Mouse (Mus musculus) stomach, postnatal 0 days (tissue): Measurements from ENCODE around the gene Astl. TPM values are rescaled to one million over a fixed set of nuclear protein-coding genes. Genes with fewer than 3 reads are reported as not detected.

ENCODE experiments used
- ATAC-seq: fragments of 200-750 bp; cut with Nextera tagmentation; 2 replicates; pipeline ENCODE4 v1.8.0; 2017; ENCODE audit not compliant: low FRiP score, low TSS enrichment
- DNase-seq: peaks from one replicate; pipeline ENCODE4 v3.0.0-alpha.2; 2016; ENCODE audit warnings: low spot score
- H3K27ac ChIP-seq: fragments of 300-500 bp; sonication (generic); replicated peaks from 2 replicates; pipeline ENCODE4 v1.5.1; 2014; ENCODE audit warnings: mild to moderate bottlenecking, control low read depth
- H3K27me3 ChIP-seq: fragments of 300-500 bp; sonication (generic); 2 replicates; pipeline ENCODE4 v1.6.1; 2014; ENCODE audit warnings: low read length; ENCODE audit not compliant: control insufficient read depth, insufficient read depth
- H3K36me3 ChIP-seq: fragments of 300-500 bp; sonication (generic); 2 replicates; pipeline ENCODE4 v1.6.1; 2014; ENCODE audit warnings: low read length, mixed read lengths; ENCODE audit not compliant: control insufficient read depth, insufficient read depth
- H3K4me1 ChIP-seq: fragments of 300-500 bp; sonication (generic); replicated peaks from 2 replicates; pipeline ENCODE4 v1.6.1; 2014; ENCODE audit warnings: antibody characterized with exemption; ENCODE audit not compliant: control insufficient read depth, insufficient read depth
- H3K4me2 ChIP-seq: fragments of 300-500 bp; sonication (generic); replicated peaks from 2 replicates; pipeline ENCODE4 v1.6.1; 2014; ENCODE audit warnings: low read depth, mild to moderate bottlenecking, control low read depth, moderate library complexity
- H3K4me3 ChIP-seq: fragments of 300-500 bp; sonication (generic); 2 replicates; pipeline ENCODE4 v1.5.1; 2014; ENCODE audit warnings: low read depth, low read length, control low read depth
- H3K9ac ChIP-seq: fragments of 300-500 bp; sonication (generic); 2 replicates; pipeline ENCODE4 v1.6.1; 2014; ENCODE audit warnings: mild to moderate bottlenecking, low read length, control low read depth, mixed read lengths
- H3K9me3 ChIP-seq: fragments of 300-500 bp; sonication (generic); 2 replicates; pipeline ENCODE4 v1.6.1; 2016; ENCODE audit warnings: low read length; ENCODE audit not compliant: control insufficient read depth
- CTCF ChIP-seq: IDR thresholded peaks from 2 replicates; pipeline ENCODE4 v1.5.1; 2016; ENCODE audit warnings: antibody characterized with exemption, low read depth, mild to moderate bottlenecking, moderate library complexity
- EP300 ChIP-seq: optimal IDR thresholded peaks from 2 replicates; pipeline ENCODE3; 2016; ENCODE audit warnings: antibody characterized with exemption
- WGBS: fragments of 180-500 bp; shearing (Covaris S2); extraction: QIAGEN DNeasy Blood & Tissue Kit; methylation state at CpG from one replicate; pipeline ENCODE4 v1.1.7; 2014; 5-methylcytosine and 5-hydroxymethylcytosine counted together
- polyA plus RNA-seq: library from polyadenylated mRNA; unstranded; fragments of >200 nt; fragmentation: Nextera tagmentation; extraction: Ambion mirVana; gene quantifications from 2 replicates; pipeline ENCODE4 v1.2.1, GENCODE M21; 2015

Astl gene
- polyA plus RNA-seq, 1 experiment from 2014 or later, result not detected

DNA sequence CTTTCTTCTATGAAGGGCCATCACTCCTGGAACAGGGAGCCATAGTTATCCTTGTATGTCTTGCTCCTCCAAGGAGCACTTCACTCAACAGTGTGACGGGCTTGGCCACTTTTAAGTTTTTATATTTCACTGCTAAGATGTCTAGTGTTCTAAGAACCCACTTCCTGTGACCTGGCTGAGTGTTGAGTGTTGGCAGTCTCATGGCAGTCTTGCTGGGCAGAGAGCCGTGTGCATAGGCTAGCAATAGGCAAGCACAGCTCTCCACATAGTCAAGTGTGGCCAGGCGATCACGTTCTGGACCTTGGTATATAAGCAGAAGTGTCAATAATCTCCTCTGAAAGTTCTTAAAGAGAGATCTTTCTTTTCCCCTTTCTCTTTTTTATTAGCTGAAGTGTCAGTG, 20.3 kb upstream of the Astl start:
- H3K4me1 ChIP-seq, result no peaks in the 10 kb centered on the region
- no peak overlapping the region for H3K4me3 ChIP-seq
- WGBS, result 83% methylated on average over 4 of the region's 4 CpGs
- H3K9me3 ChIP-seq, result no peaks in the 10 kb centered on the region
- no peak for ATAC-seq
- no peaks in the 10 kb centered on the region for H3K36me3 ChIP-seq
- no peak overlapping the region for H3K9ac ChIP-seq
- H3K4me2 ChIP-seq, result no peak overlapping the region
- DNase-seq, result no peak
- H3K27ac ChIP-seq, result no peak overlapping the region
- H3K27me3 ChIP-seq, result no peaks in the 10 kb centered on the region
- TF ChIP-seq EP300 (no peak), CTCF (no peak)

DNA sequence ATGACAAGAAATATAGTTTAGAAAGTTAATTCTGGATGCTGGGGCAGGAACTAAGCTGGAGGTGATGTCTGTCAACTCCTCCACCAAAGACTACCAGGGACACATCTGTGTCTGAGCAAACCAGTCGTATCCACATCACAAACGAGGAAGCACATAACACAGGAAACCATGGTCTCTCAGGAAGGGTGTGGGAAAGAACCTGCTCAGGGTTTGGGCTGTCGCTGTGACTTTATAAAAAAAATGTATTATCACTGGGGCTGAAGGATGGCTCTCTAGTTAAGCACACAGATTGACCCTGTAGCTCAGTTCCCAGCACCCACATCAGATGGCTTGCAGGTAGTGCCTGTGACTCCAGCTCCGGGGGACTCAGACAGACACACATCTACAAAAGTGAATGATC, 19.4 kb upstream of the Astl start:
- no peak overlapping the region for H3K27ac ChIP-seq
- H3K4me1 ChIP-seq, result no peaks in the 10 kb centered on the region
- no peak for TF ChIP-seq EP300
- no peak for TF ChIP-seq CTCF
- no peaks in the 10 kb centered on the region for H3K27me3 ChIP-seq
- no peak overlapping the region for H3K4me3 ChIP-seq
- 64% methylated on average over 4 of the region's 4 CpGs for WGBS
- no peaks in the 10 kb centered on the region for H3K9me3 ChIP-seq
- no peak overlapping the region for H3K4me2 ChIP-seq
- no peak overlapping the region for H3K9ac ChIP-seq
- no peak for DNase-seq
- no peaks in the 10 kb centered on the region for H3K36me3 ChIP-seq
- no peak for ATAC-seq

DNA sequence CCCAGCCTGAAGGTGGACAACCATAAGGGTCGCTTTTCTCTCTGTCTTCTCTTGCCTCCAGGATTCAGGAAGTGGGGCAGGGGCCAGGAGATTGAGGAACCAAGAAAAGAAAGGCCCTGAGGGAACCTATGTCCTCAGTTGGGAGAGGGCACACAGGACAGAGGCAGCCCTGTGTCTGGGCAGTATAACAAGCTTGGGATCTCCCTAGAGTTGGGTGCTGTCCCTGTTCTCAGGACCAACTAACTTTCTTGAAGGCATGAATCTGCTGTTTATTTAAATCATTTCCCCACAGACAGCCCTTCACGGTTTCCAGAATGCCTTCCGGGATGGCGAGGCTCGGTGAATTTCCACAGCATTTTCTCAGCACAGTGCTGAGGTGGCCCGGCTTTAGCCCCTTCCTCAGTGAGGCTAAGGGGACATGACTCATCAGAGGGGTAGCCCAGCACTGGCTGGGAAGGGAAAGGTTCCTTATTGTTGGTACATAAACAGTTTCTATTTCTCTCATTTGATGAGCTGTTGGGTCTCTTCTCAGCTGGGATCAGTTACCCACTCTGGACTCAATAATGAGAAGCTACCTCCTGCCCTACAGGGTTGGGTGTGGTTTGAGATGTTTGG, 15.7 kb upstream of the Astl start:
- 75% methylated on average over 6 of the region's 6 CpGs for WGBS
- DNase-seq (no peak), ATAC-seq (no peak)
- Histone ChIP-seq H3K4me1 (no peaks in the 10 kb centered on the region), H3K4me2 (no peak overlapping the region), H3K4me3 (no peak overlapping the region), H3K9ac (no peak overlapping the region), H3K36me3 (no peaks in the 10 kb centered on the region), H3K9me3 (no peaks in the 10 kb centered on the region), H3K27ac (no peak overlapping the region), H3K27me3 (no peaks in the 10 kb centered on the region)
- no peak for TF ChIP-seq CTCF
- no peak for TF ChIP-seq EP300

DNA sequence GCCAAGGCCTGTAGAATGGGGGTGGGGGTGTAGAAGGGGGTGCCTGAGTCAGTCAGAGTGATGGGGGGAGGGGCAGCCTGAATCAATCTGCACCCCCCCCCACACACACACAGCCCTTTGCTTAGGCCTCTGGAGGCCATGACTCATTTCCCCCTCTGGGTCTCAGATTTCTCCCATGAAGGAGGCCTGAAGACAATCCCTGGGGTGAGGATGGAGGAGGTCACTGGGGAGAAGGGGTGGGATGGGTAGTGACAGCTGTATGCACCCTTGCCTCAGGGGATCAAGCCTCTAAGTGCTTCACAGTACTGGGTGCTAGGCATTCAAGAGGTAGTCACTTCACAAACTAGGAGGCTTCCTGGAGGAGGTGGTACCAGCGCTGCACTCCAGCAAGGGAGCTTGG, 14.8 kb upstream of the Astl start:
- Histone ChIP-seq H3K9ac (no peak overlapping the region), H3K36me3 (no peaks in the 10 kb centered on the region), H3K9me3 (no peaks in the 10 kb centered on the region), H3K27me3 (no peaks in the 10 kb centered on the region), H3K27ac (no peak overlapping the region), H3K4me3 (no peak overlapping the region), H3K4me1 (no peaks in the 10 kb centered on the region), H3K4me2 (no peak overlapping the region)
- ATAC-seq (no peak), DNase-seq (no peak)
- TF ChIP-seq EP300, result no peak
- TF ChIP-seq CTCF, result no peak
- 95% methylated on average over 1 of the region's 1 CpGs for WGBS

DNA sequence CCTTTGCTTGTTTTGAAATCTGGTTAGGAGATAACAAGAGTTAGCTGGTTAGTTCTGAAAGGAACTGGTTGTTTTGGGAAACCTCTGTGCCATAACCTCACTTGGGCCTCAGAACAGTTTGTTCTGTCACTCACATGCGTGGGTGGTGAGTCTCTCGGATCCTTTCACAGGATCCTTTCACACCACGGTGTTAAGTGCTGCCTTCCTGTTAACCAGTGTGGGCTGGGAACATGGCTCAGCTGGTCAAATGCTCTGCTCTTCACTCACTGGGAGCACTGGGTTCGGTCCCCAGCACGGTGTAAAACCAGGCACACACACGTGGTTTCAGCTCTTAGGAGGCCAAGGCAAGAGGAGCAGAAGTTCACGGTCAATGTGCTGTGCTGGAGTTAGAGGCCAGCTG, 14.0 kb upstream of the Astl start:
- no peak overlapping the region for H3K9ac ChIP-seq
- H3K36me3 ChIP-seq, result no peaks in the 10 kb centered on the region
- H3K4me3 ChIP-seq, result no peak overlapping the region
- no peaks in the 10 kb centered on the region for H3K27me3 ChIP-seq
- no peaks in the 10 kb centered on the region for H3K9me3 ChIP-seq
- H3K4me2 ChIP-seq, result no peak overlapping the region
- ATAC-seq (no peak), DNase-seq (no peak)
- H3K27ac ChIP-seq, result no peak overlapping the region
- no peaks in the 10 kb centered on the region for H3K4me1 ChIP-seq
- 50% methylated on average over 7 of the region's 7 CpGs for WGBS
- TF ChIP-seq CTCF (no peak), EP300 (no peak)

DNA sequence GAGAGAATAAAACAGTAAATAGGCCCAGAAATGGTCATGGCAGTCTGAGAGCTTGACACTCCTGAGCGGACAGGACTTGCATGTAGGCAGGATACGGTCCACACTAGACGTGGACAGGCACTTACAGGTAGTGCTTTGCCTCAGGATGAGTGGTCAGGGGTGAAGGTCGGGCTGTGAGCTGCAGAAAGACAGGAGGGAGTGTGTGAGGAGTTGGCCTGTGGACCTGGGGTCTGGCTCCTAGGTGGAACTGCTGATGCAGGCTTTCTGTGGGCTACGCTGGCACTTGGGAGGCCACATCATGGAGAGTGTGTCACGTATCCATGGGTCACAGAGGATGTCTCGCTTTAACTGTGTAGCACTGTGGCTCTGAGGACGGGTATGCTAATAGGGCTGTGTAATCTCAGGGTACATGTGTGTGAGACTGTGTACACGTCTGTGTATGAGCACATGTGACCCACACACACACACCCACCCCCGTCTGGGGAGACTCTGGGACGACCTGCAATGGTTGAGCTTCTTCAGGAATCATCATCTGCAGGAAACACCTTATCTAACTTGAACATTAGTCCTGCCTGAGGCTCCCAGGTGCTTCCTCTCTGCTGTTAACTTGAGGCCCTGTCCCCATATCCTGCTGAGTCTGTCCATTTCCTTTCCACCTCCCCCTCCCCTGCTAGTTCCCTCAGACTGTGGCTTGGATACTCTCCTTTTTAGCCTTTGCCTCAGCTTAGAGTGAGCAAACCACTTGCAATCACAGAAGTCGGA, 10.2 kb upstream of the Astl start:
- DNase-seq (no peak), ATAC-seq (peak; percentile 22; the same call in 1 of the 2 replicates)
- Histone ChIP-seq H3K4me2 (no peak overlapping the region), H3K9me3 (no peaks in the 10 kb centered on the region), H3K4me3 (no peak overlapping the region), H3K9ac (no peak overlapping the region), H3K36me3 (no peaks in the 10 kb centered on the region), H3K27me3 (no peaks in the 10 kb centered on the region), H3K4me1 (no peaks in the 10 kb centered on the region), H3K27ac (no peak overlapping the region)
- 67% methylated on average over 12 of the region's 12 CpGs for WGBS
- TF ChIP-seq CTCF (no peak), EP300 (no peak)
